Mouse (Mus musculus) spleen, adult 18-20 months (tissue): ENCODE measurements around the gene Rap1gap.

Experiments used
- DNase-seq, 2 experiments: peaks; one replicate each; pipeline ENCODE4 v3.0.0; 2022; ENCODE audit warnings: mixed read lengths in 2 of 2

Gene Rap1gap

DNA sequence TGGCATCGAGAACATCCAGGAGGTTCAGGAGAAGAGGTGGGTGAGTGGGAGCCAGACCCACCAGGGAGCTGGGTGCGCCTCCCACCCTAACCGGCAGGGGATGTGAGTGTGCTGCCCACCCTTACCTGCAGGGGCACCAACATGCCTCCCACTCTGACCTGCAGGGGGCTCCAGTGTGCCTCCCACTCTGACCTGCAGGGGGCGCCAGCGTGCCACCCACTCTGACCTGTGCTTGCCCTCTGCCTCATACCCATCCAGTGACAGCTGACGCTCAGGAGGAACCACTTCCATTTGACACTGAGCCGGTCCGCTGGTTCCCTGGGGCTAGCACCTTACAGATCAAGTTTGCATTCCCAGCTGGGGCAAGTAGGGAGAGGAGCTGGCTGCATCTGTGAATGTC lies 60.2 kb downstream of the Rap1gap start:
- DNase-seq = peak; percentile 67 to 75

DNA sequence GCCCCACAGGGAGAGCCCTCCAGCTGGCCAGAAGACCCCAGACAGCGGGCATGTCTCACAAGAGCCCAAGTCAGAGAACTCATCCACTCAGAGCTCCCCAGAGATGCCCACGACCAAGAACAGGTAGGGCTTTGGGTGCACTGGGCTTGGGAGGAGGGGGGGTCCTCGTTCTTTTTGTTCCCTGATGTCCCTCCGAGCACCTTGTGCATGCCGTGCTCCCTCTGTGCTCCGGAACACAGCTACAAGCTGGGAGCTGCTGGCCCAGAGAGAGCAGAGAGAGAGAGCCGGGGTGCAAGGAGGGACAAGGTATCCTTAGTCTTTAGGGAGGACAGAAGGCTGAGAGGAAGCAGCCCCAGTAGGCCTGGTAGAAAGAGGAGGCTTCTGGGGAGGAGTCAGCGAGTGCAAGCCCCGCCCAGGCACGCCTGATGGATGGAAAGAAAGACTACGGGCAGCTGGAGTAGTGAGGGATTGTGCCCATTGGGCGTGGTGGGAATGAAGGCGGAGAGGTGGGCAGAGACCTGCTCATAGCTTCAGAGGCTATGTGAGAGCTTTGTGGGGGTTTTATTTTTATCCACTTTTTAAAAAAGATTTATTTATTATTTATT lies 61.1 kb downstream of the Rap1gap start:
- no peak for DNase-seq

GRCm38 (mm10) chr4:137726739-137727505 lies 62.4 kb downstream of the Rap1gap start:
- DNase-seq = no peak

- no peak for DNase-seq
Measured at GRCm38 (mm10) chr4:137727506-137728187, 63.1 kb downstream of the Rap1gap start.

DNA sequence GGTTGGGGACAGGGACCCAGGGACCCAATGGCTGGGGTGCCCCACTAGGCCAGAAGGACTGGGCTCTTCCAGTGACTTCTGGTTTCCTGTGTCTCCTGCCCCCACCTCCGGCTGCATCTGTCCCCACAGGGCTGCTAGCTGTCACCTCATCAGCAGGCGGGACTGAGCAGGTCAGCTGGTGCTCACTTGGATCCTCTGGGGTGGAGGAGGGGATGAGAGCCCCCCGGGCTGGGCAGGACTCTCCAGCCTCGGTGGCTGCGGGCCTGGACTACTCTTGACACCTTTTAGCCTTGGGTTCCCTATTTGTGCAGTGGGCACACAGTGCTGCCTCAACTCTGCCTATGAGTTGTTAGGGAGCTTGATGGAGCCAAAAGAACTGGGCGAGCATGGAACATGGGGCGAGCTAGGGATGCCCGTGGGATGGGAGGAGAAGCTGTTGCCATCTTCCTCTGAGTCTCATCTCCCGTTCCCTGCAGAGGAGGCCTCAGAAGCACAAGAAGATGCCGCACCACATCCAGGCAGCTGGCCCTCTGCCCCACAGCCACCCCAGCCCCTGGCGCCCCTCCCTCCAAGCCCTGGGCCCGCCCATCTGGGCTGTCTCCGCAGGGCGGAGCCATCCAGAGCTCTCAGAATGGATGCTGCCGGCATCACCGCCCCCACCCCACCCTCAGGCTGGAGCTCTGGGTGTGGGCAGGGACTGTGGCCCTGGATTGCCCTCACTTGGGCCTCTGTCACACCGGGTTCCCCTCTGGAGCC lies 64.1 kb downstream of the Rap1gap start:
- DNase-seq = no peak

DNA sequence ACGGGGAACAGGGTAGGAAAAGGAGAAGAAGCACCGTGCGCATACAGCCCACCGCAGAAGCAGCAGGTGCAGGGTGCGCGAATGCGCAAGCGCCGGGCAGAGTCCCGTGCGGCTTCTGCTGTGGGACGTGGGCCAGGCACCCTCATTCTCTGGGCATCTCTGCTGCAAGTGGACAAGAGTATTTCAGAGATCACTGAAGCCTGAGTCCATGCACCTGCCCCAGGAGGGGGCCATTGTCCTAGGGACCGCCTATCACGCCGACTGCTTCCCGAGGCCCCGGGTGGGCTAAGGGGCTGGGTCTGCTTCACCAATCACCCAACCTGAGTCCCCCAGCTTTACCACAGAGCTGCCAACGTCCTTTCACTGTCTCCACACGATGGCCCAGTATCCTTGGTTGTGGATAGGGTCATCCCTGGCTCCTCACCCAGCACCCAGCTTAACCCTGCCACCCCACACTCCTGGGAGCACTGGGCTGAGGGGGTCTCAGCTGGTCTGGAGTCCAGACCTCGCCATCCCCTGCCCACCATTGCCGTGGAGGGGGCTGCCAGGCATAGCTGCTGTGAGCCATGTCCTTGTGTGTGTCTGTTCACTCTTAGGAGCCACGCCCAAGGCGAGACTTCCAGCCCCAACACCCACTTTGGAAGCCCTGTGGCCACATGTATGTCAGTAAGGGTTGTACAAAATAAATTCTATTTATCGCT lies 64.8 kb downstream of the Rap1gap start:
- no peak for DNase-seq

DNA sequence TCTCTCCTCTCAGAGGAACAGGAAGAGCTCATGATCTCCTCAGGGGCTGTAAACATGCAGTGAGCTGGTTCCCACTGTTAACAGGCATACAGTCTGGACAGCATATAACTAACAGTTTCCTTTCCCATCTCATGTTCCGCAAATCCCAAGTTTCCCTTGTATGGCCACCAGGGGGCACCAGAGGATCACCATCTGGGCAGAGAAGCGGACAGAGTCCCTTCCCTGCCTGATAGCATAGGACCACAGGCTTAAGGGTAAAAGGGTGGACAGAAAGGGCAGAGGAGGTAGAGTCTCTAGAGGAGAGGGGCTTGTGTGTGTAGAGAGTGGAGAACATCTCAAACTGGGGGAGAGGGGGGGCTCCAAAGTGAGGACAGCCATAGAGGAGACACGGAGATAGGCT lies 65.6 kb downstream of the Rap1gap start:
- DNase-seq = peak; percentile 67 to 87

DNA sequence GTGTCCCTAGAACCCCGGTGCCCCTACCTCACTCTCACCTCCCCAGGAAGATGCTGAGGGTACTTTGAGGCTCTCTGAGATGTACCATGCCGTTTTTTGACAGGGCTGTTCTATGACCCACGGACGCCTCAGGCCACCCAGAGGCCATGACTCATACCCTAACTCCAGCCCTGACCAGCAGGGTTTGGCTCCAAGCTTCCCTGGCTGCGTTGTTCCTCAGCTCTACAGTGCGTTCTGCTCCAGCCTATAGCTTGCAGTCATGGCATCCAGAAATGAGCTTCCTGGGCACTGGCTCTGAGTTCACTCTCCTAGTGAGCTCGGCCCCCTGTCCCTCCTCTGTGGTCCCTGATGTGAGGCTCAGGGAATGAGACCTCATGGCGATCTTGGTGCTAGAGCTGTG lies 66.2 kb downstream of the Rap1gap start:
- DNase-seq = no peak

DNA sequence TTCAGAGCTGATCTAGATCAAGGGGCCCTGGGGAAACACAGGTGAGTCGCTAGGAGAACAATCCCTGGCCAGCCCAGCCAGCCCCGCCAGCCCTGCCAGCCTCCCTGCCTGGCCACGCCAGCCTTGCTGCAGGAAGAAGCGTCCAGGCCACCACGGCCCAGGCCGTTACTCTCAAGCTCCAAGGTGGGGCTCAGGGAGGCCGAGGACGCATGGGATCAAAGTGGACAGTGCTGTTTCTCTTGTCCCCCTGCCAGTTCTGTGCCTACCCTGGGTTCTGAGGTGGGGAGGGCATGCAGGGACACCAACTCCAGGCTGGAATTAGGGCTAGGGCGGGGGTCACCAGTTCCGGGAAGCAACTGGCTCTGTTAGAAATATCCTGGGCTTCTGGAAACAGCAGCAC lies 67.4 kb downstream of the Rap1gap start:
- DNase-seq = no peak

DNA sequence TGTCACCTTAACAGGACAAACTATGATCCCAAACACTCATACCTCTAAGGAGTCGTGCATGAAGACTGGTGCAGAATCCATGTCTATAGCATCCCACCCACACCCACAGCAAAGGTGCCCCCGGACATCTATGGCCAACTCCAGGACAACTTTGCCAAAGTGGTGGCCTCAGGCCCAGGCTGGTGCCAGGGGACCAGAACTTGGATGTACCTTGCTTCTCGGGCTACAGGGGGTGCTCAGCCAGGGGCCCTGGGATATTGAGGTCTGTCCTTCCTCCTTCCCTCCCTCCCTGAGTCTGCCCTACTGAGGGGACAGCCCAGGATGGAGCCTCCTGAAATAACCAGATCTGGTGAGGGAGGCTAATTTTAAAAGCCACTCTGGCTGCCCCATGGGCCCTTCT lies 67.8 kb downstream of the Rap1gap start:
- no peak for DNase-seq

GRCm38 (mm10) chr4:137732962-137733361 lies 68.4 kb downstream of the Rap1gap start:
- DNase-seq = no peak

- DNase-seq = no peak
Measured at GRCm38 (mm10) chr4:137733459-137733858, 68.9 kb downstream of the Rap1gap start.

DNA sequence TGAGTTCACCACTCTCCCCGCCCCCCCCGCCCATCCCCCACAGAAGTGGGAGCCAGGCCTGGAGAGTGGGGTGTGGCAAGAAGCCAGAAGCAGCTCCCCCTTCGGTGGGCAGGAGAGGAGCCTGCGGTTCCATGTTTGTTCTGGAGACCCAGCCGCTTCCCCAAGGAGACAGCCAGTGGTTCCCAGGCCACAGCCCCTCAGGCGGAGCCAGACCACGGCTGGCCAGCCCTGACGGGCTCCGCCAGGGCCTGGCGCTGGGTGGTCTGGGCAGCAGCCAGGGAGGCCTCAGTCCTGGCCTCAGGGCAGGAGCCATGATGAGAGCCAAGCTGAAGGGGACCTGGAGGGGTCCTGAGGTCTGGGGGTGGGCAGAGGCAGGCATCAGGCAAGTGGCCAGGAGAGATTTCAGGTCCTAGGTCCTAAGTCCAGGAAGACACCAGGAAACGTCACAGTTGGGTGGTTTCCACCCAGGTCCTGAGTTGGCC lies 71.7 kb downstream of the Rap1gap start:
- no peak for DNase-seq

DNA sequence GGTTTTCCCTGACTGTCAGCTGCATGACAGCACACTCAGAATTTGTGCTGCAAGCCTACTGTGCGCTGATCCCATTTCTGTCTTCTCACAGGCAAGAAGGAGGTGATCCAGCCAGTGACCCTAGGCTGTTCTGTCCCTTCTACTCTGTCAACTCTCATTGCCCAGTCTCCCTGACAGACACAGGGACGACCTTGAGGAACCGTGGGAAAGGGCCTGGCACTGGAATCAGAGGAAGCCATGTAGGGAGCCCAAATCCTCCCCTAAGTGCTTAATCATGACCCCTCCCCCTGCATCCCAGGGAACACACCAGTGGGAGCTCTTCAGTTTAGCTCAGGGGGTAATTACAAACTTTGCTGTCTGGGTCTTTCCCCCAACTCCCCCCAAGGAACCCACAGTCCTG lies 73.2 kb downstream of the Rap1gap start:
- DNase-seq = no peak

DNA sequence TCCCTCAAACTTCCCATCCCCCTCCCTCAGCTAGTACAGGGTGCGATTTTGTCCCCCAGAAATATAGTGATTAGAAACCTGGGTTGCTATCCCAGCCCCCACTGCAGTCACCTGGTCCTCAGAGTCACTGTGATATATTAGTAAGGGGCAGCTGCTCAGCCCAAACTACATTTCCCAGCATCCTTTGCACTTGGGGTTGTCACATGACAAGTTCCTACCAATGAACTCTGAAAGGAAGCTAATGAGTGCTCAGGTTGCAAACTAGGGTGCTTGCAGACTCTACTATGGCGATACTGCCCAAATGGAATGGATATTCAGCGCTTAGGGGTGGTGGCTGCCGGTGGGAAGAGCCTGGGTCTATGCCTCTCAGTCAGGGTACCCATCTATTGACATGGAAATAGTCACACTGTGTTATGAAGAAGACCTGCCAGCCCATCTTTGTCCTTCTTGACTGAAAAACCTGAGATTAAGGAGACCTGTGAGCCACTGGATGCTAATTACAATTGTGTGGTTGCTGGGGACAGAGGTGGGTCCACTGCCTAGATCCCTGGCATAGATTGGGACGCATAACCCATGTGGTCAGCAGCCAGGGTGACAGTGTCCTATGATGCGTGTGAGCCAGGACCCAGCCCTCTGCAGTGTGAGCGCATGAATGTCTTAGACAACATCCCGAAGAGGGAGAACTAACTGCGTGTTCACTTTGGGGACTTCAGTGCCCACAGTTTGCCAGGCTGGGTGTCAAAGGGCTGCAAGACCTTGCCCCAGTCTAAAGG lies 74.8 kb downstream of the Rap1gap start:
- no peak for DNase-seq

DNA sequence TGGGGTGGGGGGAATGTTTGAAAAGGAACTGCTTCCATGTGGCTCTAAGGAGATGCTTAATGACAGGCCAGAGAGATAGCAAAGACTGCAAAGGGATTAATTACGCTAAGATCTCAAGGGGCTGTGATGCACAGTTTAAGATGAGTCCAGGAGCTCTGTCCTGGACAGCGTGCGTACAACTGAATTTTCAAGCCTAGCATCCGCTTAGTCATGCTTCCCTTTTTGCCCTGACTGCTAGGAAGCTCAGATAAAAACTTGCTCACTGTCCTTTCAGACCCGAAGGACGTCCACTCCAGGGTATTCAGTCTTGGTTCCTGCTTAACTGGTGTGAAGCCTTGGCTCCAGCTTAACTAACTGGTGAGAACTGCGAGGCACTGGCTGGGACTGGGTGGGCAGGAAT lies 75.8 kb downstream of the Rap1gap start:
- DNase-seq = no peak

DNA sequence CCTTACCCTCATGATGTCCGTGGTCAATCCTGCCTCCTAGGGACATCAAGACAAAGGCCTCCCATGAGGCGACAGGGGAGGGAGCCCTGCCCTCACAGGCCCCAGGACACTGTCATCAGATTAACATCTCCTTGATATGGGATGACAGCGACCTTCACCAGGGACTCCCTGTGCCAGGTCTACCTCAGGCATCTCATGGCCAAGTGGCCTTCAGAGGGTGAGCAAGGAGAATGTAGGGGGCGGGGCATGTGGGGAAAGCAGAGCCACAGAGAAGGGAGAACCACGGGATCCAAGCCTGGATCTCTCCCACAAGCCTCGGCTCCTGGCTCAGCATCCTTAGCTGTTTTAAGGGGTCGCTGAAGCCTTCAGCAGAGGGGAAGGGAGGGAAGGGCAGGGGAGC lies 79.3 kb downstream of the Rap1gap start:
- DNase-seq = no peak

- no peak for DNase-seq
Measured at GRCm38 (mm10) chr4:137744433-137744918, 80.0 kb downstream of the Rap1gap start.

DNA sequence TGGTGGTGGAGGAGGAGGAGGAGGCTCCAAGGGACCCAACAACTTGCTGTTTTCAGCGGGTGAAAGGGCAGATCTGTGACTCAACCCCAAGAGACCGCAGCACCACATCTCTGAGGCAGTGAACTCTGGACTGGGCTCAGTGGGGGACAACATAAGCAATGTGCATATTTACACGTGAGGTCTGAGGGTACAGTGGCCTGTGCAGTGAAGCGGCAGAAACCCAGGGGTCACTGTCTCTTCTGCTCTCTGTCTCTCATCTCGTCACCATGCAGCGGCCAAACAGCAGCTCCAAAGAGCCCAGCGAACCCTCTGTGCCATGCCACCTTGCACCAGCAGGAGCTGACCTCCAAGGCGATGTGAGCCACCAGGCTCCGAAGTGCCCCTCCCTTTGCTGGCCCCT lies 82.6 kb downstream of the Rap1gap start:
- no peak for DNase-seq

GRCm38 (mm10) chr4:137747590-137747989 lies 83.1 kb downstream of the Rap1gap start:
- no peak for DNase-seq

DNA sequence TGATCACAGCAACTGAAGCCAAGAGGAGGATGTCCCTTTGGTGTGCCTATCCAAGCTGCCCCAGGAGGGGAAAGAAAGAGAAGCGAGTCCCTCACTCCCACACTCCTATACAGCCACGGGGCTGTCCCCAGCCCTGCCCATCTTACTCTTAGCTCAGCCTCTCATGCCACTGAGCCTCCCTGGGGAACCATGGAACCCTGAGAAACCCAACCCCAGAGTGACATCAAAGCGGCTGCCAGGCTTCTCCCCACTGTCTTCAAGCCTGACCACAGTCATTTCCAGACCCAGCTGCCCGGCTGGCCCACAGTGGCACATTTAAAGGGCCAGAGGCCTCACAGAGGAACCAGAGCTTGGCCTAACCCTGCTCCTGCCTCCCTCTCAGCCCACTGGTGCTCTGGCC lies 84.2 kb downstream of the Rap1gap start:
- DNase-seq = peak in 1 of 2 experiments; percentile 26

DNA sequence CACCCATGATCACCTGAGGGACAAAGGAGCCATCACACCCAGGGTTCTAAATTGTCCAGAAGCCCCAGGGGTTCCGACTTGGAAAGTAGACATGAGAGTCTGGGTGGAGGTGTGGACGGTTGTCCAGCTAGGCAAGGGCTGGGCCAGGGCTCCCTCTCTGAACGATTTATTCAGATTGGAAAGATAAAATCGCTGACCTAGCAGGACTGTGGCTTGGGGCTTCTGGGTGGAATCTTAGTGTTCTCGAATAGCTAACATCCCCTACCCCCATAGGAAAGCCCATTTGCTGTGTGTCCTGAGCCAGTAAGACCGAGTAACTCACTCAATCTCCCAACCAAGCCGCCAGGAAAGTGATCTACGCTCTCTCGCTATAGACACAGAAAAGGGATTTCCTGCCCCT lies 85.2 kb downstream of the Rap1gap start:
- no peak for DNase-seq
